Comparison of ENCODE assay signal across 1 mouse cellular context in genomic region chr5:121564468-121564895, GRCm38 (mm10).
TF ChIP-seq lines count a peak whose summit lies in the region.

No protein-coding gene starts in this region.

TF ChIP-seq in CH12.LX, 34 proteins besides CTCF, POLR2A, EP300 and RAD21:
- peak; percentile 55; the same call in 1 of the 2 replicates for TF ChIP-seq NELFE (IDR thresholded peaks at IDR 0.05; ENCODE audit: low read depth, low read length)
- no peak for TF ChIP-seq GABPA (IDR thresholded peaks at IDR 0.05; ENCODE audit: insufficient replicate concordance, low read depth, low read length)
- TF ChIP-seq ZKSCAN1 (IDR thresholded peaks at IDR 0.05; ENCODE audit: borderline replicate concordance, low read depth, low read length): no peak
- peak; percentile 20; the same call in 1 of the 2 replicates for TF ChIP-seq MAZ (IDR thresholded peaks at IDR 0.05; ENCODE audit: low read depth, low read length)
- no peak for TF ChIP-seq JUND (conservative IDR thresholded peaks at IDR 0.05; ENCODE audit: low read depth, low read length)
- TF ChIP-seq MEF2A (IDR thresholded peaks at IDR 0.05; ENCODE audit: borderline replicate concordance, low read depth, low read length): 0 out of 2 replicates have a peak, but pooled peaks have one; percentile 51
- peak; percentile 99 for TF ChIP-seq MYC (IDR thresholded peaks at IDR 0.05; ENCODE audit: low read depth, low read length)
- 0 out of 2 replicates have a peak, but pooled peaks have one; percentile 5 for TF ChIP-seq CHD2 (IDR thresholded peaks at IDR 0.05; ENCODE audit: low read length)
- peak; percentile 37 for TF ChIP-seq ETS1 (conservative IDR thresholded peaks at IDR 0.05; ENCODE audit: low read depth, low read length)
- TF ChIP-seq TBP (conservative IDR thresholded peaks at IDR 0.05; ENCODE audit: low read depth, low read length): no peak
- TF ChIP-seq MAFK (IDR thresholded peaks at IDR 0.05; ENCODE audit: insufficient replicate concordance, low read length): no peak
- TF ChIP-seq USF2 (conservative IDR thresholded peaks at IDR 0.05; ENCODE audit: low read depth, low read length): peak; percentile 47
- peak; percentile 97 for TF ChIP-seq MXI1 (IDR thresholded peaks at IDR 0.05; ENCODE audit: low read depth, low read length)
- peak; percentile 35; the same call in 1 of the 2 replicates for TF ChIP-seq NRF1 (IDR thresholded peaks at IDR 0.05; ENCODE audit: low read depth, low read length)
- TF ChIP-seq JUN (IDR thresholded peaks at IDR 0.05; ENCODE audit: insufficient read depth, low read depth, low read length): no peak
- TF ChIP-seq PAX5 (IDR thresholded peaks at IDR 0.05; ENCODE audit: low read length): no peak
- TF ChIP-seq USF1 (IDR thresholded peaks at IDR 0.05; ENCODE audit: low read depth, low read length): peak; percentile 72
- 0 out of 2 replicates have a peak, but pooled peaks have one; percentile 40 for TF ChIP-seq ZC3H11A (IDR thresholded peaks at IDR 0.05; ENCODE audit: low read depth, low read length)
- TF ChIP-seq UBTF (IDR thresholded peaks at IDR 0.05; ENCODE audit: low read depth, low read length): no peak
- peak; percentile 82; the same call in 1 of the 2 replicates for TF ChIP-seq TCF12 (IDR thresholded peaks at IDR 0.05; ENCODE audit: low read depth, low read length)
- no peak; the same call in 1 of the 2 replicates for TF ChIP-seq HCFC1 (IDR thresholded peaks at IDR 0.05; ENCODE audit: low read depth, low read length)
- TF ChIP-seq RCOR1 (conservative IDR thresholded peaks at IDR 0.05; ENCODE audit: low read depth, low read length): no peak
- TF ChIP-seq BHLHE40 (IDR thresholded peaks at IDR 0.05; ENCODE audit: low read depth, low read length): peak; percentile 93
- peak; percentile 95 for TF ChIP-seq IRF4 (IDR thresholded peaks at IDR 0.05; ENCODE audit: low read depth, low read length)
- TF ChIP-seq ZNF384 (IDR thresholded peaks at IDR 0.05; ENCODE audit: low read depth, low read length): no peak
- no peak for TF ChIP-seq ZMIZ1 (IDR thresholded peaks at IDR 0.05; ENCODE audit: low read depth, low read length)
- TF ChIP-seq CHD1 (IDR thresholded peaks at IDR 0.05; ENCODE audit: low read depth, low read length): no peak
- peak; percentile 57 for TF ChIP-seq ELF1 (IDR thresholded peaks at IDR 0.05; ENCODE audit: low read depth, low read length)
- TF ChIP-seq POLR2AphosphoS2 (IDR thresholded peaks at IDR 0.05; ENCODE audit: low read depth, low read length): no peak
- no peak for TF ChIP-seq E2F4 (IDR thresholded peaks at IDR 0.05; ENCODE audit: insufficient replicate concordance, low read depth, low read length)
- 0 out of 2 replicates have a peak, but pooled peaks have one; percentile 33 for TF ChIP-seq KAT2A (IDR thresholded peaks at IDR 0.05; ENCODE audit: insufficient replicate concordance, low read length)
- peak; percentile 94 for TF ChIP-seq SMC3 (IDR thresholded peaks at IDR 0.05; ENCODE audit: low read depth, low read length)
- TF ChIP-seq SIN3A (IDR thresholded peaks at IDR 0.05; ENCODE audit: low read length): peak; percentile 89
- TF ChIP-seq MAX (IDR thresholded peaks at IDR 0.05; ENCODE audit: low read length): peak; percentile 98
